Mouse (Mus musculus): ENCODE results near the gene Ppp1ca.

Gene Ppp1ca

GRCm38 (mm10) chr19:4232186-4232572, 40.3 kb downstream of the Ppp1ca start:
- DNase-seq (ENCODE audit: low read depth, low spot score): peak; percentile 81

GRCm38 (mm10) chr19:4232651-4233050, 40.8 kb downstream of the Ppp1ca start:
- DNase-seq (ENCODE audit: low read depth, low spot score): no peak

GRCm38 (mm10) chr19:4234548-4234947, 42.7 kb downstream of the Ppp1ca start:
- DNase-seq (ENCODE audit: low read depth, low spot score): no peak

- DNase-seq (ENCODE audit: low read depth, low spot score): peak; percentile 56
Observed at GRCm38 (mm10) chr19:4240247-4240668, 48.4 kb downstream of the Ppp1ca start.

- DNase-seq (ENCODE audit: low read depth, low spot score): no peak
Observed at GRCm38 (mm10) chr19:4242416-4242815, 50.6 kb downstream of the Ppp1ca start.

GRCm38 (mm10) chr19:4244775-4245174, 52.9 kb downstream of the Ppp1ca start:
- DNase-seq (ENCODE audit: low read depth, low spot score): peak; percentile 84
